Mouse (Mus musculus) cerebellum, adult 2 months (tissue): ENCODE measurements around the gene Hcar2.

ENCODE experiments used
- CTCF ChIP-seq: fragments of 200-500 bp; IDR thresholded peaks from 2 replicates; pipeline ENCODE4 v1.5.1; 2011; ENCODE audit warnings: low read depth, mild to moderate bottlenecking, control low read depth, low read length, moderate library complexity, borderline replicate concordance; ENCODE audit not compliant: insufficient read depth
- POLR2A ChIP-seq: fragments of 200-500 bp; IDR thresholded peaks from 2 replicates; pipeline ENCODE4 v1.6.1; 2011; ENCODE audit warnings: low read length, control low read depth, borderline replicate concordance; ENCODE audit not compliant: insufficient read depth

DNA sequence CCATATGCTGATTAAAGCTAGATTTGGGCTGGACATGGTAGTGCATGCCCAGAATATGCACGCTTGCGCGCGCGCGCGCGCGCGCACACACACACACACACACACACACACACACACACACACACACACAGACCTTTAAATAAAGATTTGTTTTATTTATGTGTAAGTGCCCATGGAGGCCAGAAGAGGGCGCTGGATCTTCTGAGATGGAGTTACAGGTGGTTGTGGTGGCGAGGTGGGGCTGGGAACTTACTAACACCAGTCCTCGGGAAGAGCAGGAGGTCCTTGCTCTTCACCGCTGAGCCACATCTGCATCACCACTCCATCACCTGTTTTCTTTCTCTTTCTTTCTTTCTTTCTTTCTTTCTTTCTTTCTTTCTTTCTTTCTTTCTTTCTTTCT is 15.5 kb upstream of the Hcar2 start:
- TF ChIP-seq POLR2A (no peak), CTCF (no peak)
